Mouse (Mus musculus): ENCODE data around the gene Sema4f.

The Sema4f gene

DNA sequence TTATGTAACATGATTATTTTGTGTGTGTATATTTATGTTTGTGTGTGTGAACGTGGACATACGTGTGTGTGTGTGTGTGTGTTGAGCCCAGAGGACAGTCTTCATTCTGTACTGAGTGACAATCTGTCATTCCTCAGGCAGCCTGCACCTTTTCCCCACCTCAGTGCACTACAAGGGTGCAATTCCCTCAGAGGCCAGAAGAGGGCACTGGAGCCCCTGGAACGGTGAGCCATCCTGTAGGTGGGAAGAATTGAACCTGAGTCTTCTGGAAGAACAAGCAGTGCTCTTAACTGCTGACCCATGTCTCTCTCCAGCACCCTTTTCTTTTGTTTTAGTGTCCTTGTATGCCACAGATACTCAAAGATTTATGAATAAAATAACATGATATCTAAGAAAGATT lies 23.7 kb downstream of the Sema4f start:
- peak; percentile 46 for DNase-seq (ENCODE audit: low spot score)

DNA sequence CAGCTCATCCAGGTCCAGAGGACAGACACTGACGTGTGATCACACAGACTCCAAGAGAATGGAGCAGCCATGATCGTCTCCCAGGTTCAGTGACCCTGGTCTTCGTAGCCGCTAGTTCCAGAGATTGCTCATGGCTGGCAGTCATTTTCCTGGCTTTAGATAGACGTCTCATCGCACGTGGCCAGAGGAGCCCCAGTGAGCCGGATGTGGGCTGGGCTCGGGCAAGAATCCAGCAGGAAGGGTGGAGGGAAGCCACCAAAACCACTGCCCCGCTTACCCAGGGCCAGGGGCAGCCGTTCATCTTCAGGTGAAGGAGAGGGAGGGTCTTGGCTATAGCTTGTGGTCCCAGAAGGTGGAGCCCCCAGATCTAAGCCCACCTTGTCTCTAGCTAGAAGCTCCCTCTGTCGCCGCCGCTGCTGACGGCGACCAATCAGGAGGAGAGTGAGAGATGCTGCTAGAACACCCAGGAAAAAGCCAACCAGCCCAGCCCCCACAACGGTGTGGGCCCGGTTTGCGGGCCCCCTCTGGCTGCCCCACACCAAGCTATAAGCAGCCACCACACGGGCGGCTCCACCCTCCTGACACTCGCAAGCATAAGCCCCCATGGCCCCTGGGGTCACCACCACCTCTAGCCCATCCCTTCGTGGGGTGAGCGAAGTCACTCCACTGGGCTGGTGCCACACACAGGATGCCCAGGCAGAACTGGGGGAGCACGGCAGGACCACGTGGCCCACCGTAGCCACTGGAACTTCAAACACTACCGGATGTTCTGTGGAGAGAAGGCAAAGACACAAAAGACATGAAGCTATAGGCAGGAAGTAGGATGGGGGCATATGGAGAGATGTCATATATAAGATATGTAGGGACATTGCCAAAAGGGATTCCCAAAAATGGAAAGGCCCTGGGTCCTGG lies 26.0 kb downstream of the Sema4f start:
- DNase-seq (ENCODE audit: low spot score), result no peak

DNA sequence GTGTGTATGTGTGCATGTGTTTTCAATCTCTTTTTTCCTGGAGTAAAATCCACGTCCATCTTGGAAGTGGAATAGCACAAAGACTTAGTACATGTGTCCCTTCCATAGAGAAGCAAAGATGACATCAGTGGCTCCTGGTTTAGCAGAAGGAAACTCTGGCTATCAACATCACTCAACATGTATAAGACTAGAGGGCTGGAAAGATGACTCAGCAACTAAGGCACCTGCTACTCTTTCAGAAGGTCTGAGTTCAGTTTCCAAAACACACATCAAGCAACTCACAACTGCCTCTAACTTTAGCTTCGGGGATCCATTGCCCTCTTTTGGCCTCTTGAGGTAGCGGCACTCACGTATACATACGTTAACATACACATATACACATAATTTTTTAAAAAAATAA lies 28.3 kb downstream of the Sema4f start:
- no peak for DNase-seq (ENCODE audit: low spot score)

GRCm38 (mm10) chr6:82909136-82909855 lies 30.3 kb downstream of the Sema4f start:
- no peak for DNase-seq (ENCODE audit: low spot score)

DNA sequence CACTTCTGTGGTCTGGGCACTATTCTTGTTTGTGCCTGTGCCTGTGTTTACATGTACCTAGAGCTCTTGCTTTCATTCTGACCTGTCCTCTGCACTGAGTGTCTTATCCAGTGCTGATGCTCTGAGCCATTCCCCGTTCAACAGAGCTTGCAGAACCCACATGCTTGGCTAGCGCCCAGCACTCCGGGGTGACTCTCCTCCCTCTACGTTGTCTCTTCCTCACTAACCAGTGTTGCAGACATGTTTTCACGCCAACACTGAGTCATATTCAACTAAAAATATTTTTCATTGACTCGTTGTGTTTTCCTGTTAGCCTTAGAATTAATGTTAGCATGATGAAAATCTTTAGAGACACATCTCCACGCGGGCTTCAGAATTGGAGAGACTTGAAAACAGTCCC lies 31.5 kb downstream of the Sema4f start:
- DNase-seq (ENCODE audit: low spot score), result no peak

- DNase-seq (ENCODE audit: low spot score), result no peak
Measured at GRCm38 (mm10) chr6:82906985-82907384, 32.6 kb downstream of the Sema4f start.

GRCm38 (mm10) chr6:82902559-82902958 lies 37.0 kb downstream of the Sema4f start:
- DNase-seq (ENCODE audit: low spot score), result no peak

- DNase-seq (ENCODE audit: low spot score), result no peak
Measured at GRCm38 (mm10) chr6:82898745-82899144, 40.8 kb downstream of the Sema4f start.

DNA sequence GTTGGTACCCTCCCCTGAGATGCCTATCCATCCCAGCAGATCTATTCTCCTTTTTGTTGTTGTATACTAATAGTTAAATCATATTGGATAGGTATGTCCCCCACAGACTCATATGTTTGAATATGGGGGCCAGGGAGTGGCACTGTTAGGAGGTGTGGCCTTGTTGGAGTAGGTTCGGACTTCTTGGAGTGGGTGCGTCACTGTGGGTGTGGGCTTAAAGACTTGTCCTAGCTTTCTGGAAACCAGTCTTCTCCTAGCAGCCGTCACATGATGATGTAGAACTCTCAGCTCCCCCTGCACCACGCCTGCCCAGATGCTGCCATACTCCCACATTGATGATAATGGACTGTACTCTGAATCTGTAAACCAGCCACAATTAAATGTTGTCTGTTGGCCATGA lies 41.3 kb downstream of the Sema4f start:
- no peak for DNase-seq (ENCODE audit: low spot score)

- no peak for DNase-seq (ENCODE audit: low spot score)
Measured at GRCm38 (mm10) chr6:82897311-82897710, 42.3 kb downstream of the Sema4f start.

GRCm38 (mm10) chr6:82893415-82893814 lies 46.2 kb downstream of the Sema4f start:
- no peak for DNase-seq (ENCODE audit: low spot score)

DNA sequence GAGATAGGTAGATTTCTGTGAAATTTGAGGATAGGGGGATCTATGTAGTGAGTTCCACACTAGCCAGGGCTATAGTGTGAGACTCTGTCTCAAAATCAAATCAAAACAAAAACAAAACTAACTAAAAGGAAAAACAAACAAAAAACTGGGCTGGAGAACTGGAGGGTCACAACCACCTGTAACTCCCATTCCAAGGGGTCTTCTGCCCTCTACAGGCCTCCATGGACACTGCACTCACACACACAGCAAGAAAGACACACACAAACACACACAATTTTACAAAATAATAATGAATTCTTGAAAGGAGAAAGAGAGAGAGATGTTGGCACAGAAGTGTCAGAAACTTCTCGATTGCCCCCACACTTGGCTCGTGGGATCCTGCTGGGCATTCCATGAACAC lies 47.0 kb downstream of the Sema4f start:
- DNase-seq (ENCODE audit: low spot score), result no peak

DNA sequence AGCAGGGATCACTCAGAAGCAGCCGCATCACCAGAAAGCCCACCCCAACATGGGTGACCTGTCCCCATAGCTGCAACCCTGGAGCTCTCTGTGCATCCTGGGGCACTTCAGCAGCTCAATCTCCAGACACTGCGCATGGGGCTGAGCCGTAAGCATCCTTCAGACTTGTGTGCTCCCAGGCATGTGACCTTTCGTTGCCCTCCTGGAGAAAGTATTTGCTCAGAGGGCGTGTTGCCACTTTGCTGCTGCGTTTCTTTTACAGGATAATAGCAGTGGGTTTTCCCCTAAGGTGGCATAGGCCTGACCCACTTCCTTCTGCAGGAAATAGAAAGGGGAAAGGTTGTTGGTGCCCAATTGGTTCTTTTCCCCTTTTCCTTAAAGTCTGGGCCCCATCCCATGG lies 48.1 kb downstream of the Sema4f start:
- no peak for DNase-seq (ENCODE audit: low spot score)

GRCm38 (mm10) chr6:82886330-82886729 lies 53.2 kb downstream of the Sema4f start:
- no peak for DNase-seq (ENCODE audit: low spot score)

GRCm38 (mm10) chr6:82885909-82886308 lies 53.7 kb downstream of the Sema4f start:
- no peak for DNase-seq (ENCODE audit: low spot score)

- no peak for DNase-seq (ENCODE audit: low spot score)
Measured at GRCm38 (mm10) chr6:82885441-82885840, 54.1 kb downstream of the Sema4f start.

DNA sequence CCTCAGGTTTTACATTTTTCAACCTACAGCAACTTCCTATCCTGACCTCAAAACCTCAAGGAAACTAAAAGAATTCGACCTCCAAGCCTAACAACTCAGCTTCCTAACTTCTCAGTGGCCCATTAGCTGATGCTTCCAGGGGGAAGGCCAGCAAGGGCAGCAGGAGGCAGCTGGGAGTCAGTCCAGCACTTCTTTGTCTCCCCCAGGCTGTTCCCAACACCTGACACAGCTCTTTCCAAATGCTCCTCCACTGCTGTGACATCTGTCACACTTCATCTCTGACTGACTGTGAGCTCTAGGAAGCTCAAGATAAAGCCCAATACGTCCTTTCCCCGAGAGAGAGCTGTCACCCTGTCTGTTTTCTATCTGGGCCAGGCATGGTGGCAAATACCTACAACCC lies 55.0 kb downstream of the Sema4f start:
- DNase-seq (ENCODE audit: low spot score), result no peak

DNA sequence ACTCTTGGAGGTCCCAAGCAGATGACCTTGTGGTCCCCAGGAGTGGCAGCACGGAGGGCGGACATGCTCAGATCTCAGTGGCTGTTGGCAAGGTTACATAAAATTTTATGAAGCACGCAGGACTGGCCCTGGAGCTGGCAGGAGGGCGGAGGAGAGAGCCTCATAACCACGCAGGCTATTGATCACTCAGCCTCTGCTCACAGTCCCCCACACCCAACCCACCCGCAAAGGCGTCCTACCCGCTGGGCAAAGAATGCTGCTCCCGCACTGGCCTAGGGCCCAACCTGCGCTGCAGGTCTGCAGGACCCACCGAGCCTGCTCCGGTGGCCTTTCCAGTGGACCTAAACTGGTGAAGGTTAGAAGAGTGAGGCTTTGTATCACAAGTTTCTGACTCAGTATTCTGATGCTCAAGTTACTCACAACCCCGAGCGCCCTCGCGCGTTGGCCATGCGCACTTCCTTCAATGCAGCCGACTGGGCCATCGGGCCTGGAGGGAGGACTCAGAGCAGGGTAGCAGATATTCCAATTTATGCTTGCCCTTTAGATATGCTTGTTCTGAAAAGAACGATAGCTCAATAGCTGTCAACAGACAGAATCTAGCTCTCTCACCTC lies 58.0 kb downstream of the Sema4f start:
- peak; percentile 48 for DNase-seq (ENCODE audit: low spot score)

DNA sequence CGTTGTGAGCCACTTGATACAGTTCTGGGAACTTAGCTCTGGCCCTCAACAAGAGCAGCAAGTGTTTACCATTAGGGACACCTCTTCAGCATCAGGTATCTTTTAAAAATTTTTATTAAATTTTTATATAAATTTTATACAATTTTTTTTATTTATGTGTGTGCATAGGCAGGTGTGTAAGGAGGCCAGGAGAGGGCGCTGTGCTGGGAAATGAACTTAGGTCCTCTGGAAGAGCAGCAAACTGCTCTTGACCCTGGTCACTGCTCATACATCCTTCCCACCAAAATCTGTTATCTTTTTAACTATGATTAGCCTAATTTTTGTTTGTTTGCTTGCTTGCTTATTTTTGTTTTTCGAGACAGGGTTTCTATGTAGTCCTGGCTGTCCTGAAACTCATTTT lies 58.8 kb downstream of the Sema4f start:
- DNase-seq (ENCODE audit: low spot score), result no peak

DNA sequence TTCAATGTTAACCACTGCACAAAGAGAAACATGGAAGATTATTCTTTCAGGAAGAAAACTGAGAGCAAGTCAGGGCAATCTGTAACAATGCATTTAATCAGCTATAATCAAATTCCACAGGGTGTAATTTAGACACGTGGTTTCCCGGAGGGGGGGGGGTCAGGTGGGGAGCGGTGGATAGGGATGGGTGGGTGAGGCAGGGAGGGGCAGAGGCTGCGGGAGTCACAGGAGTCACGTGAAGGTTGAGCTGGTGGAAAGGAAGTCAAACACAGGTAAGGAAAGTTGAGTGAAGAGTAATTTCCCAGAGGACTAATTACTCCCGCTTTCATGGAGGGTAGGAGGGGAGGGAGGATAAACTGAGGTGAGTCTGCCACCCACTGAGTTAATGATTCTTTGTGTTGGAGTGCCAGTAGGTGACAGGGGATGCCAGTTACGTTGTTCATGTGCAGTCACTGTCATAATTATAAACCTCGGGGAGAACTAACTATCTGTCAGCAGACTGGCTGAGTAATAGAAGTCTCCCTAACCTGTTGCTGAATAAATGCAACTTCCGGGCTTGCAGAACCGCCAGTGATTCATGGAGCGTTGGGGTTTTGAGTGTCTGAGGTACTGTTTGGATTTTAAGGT lies 60.0 kb downstream of the Sema4f start:
- DNase-seq (ENCODE audit: low spot score), result no peak

GRCm38 (mm10) chr6:82875509-82875935 lies 64.0 kb downstream of the Sema4f start:
- no peak for DNase-seq (ENCODE audit: low spot score)

DNA sequence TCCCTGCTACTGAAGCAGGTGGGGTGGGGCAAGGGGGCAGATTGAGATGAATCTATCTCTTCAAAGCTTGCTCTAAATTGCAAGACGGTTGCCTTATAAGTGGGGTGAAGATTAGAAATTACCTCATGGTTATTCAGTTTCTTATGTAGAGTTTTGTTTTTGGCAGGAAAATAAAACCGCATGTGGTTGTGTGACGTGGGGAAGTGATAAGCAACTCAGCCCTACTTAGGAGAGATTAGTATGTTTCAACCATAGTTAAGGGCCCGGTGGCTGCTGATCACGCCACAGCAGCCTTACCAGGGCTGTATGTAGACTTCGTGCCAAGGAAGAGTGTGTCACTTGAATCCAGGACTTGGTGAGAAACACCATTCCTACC lies 67.2 kb downstream of the Sema4f start:
- DNase-seq (ENCODE audit: low spot score), result no peak
